Mouse (Mus musculus): ENCODE measurements around the gene Htr5a.

GRCm38 (mm10) chr5:27841701-27842295 is at the start of gene Htr5a:
- TF ChIP-seq CTCF (IDR thresholded peaks at IDR 0.05; ENCODE audit: low read depth, low read length) = no peak
- no peak for TF ChIP-seq GATA1 (IDR thresholded peaks at IDR 0.05; ENCODE audit: borderline replicate concordance, low read length)
- no peak for TF ChIP-seq POLR2AphosphoS5 (IDR thresholded peaks at IDR 0.05; ENCODE audit: insufficient replicate concordance, low read depth, low read length)
